Mouse (Mus musculus) embryonic facial prominence, embryonic 10.5 days (tissue): ENCODE measurements around the gene Nelfcd. TPM values are rescaled to one million over a fixed set of nuclear protein-coding genes. Genes with fewer than 3 reads are reported as not detected.
A peak's percentile ranks its signal among the peaks of the same experiment; 100 is the strongest.

Experiments
- DNase-seq: peaks from one replicate; pipeline ENCODE4 v3.0.0-alpha.2; 2017; ENCODE audit warnings: low spot score
- H3K27ac ChIP-seq: fragments of 300-500 bp; sonication (generic); replicated peaks from 2 replicates; pipeline ENCODE4 v1.5.1; 2016; ENCODE audit warnings: mild to moderate bottlenecking
- H3K27me3 ChIP-seq: fragments of 300-500 bp; sonication (generic); replicated peaks from 2 replicates; pipeline ENCODE4 v1.6.1; 2016; ENCODE audit warnings: low read depth, mild to moderate bottlenecking; ENCODE audit not compliant: poor library complexity, severe bottlenecking
- H3K36me3 ChIP-seq: fragments of 300-500 bp; sonication (generic); replicated peaks from 2 replicates; pipeline ENCODE4 v1.6.1; 2016; ENCODE audit warnings: mild to moderate bottlenecking, moderate library complexity
- H3K4me1 ChIP-seq: fragments of 300-500 bp; sonication (generic); 2 replicates; pipeline ENCODE4 v1.6.1; 2016
- H3K4me3 ChIP-seq: fragments of 300-500 bp; sonication (generic); 2 replicates; pipeline ENCODE4 v1.5.1; 2016; ENCODE audit warnings: mild to moderate bottlenecking, moderate library complexity
- H3K9me3 ChIP-seq: fragments of 300-500 bp; sonication (generic); 2 replicates; pipeline ENCODE4 v1.6.1; 2016; ENCODE audit warnings: mild to moderate bottlenecking
- WGBS: fragments of 180-500 bp; shearing (Covaris S2); methylation state at CpG from one replicate; pipeline ENCODE4 v1.1.7; 2016; 5-methylcytosine and 5-hydroxymethylcytosine counted together
- polyA plus RNA-seq: library from polyadenylated mRNA; unstranded; fragments of >200 nt; fragmentation: Nextera tagmentation; extraction: Ambion mirVana; gene quantifications from 2 replicates; pipeline ENCODE4 v1.2.1, GENCODE M21; 2016

Nelfcd gene
- 195 and 208 TPM in 2 replicates for polyA plus RNA-seq

DNA sequence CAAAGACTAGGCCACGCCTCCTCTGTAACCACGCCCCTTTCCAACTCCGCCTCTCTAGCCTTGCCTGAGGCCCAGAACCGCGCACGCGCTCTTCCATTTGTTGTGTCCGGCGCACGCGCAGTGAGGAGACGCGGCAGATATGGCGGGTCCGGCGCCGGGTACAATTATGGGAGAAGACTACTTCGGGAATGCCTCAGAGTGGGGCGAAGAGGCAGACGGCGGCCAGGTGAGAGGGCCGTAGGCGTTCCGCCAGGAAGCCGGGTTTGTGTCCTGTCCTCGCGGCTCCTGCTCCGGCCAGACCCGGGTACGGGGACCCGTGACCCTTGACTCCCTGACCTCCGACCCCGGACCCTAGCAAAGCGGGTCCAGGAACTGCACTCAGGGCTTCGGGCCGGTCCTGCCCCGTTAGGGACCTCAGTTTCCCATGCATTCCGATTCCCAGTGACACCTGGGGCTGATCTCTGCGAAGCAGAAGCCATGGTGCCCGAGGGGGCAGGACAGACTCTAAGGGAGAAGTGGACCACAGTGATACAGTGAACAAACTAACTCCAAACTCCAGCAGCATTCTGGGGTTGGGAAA lies at the start of gene Nelfcd:
Gene Nelfcd (plus strand): TSS at position 74 of the 580 bp plus-strand sequence.
- peak; percentile 97 for DNase-seq
- no peaks in the 10 kb centered on the region for H3K9me3 ChIP-seq
- peaks cover 12% of the 10 kb centered on the region for H3K4me1 ChIP-seq
- peak within 1 kb of the TSS; percentile 92 for H3K27ac ChIP-seq
- H3K27me3 ChIP-seq = no peaks in the 10 kb centered on the region
- H3K36me3 ChIP-seq = peaks cover 36% of the 10 kb centered on the region
- peak within 1 kb of the TSS; percentile 71 for H3K4me3 ChIP-seq
- under 1% methylated on average over 40 of the region's 40 CpGs for WGBS

GRCm38 (mm10) chr2:174366571-174366970 lies 49.0 kb upstream of the Nelfcd start:
- Histone ChIP-seq H3K27ac (no peak overlapping the region), H3K4me1 (no peaks in the 10 kb centered on the region), H3K4me3 (no peak overlapping the region), H3K36me3 (no peaks in the 10 kb centered on the region), H3K9me3 (no peaks in the 10 kb centered on the region), H3K27me3 (no peaks in the 10 kb centered on the region)
- 88% methylated on average over 10 of the region's 10 CpGs for WGBS
- DNase-seq = no peak

- H3K36me3 ChIP-seq = no peaks in the 10 kb centered on the region
- H3K9me3 ChIP-seq = no peaks in the 10 kb centered on the region
- no peaks in the 10 kb centered on the region for H3K27me3 ChIP-seq
- no peak overlapping the region for H3K27ac ChIP-seq
- DNase-seq = no peak
- 83% methylated on average over 9 of the region's 9 CpGs for WGBS
- no peaks in the 10 kb centered on the region for H3K4me1 ChIP-seq
- H3K4me3 ChIP-seq = no peak overlapping the region
Observed at GRCm38 (mm10) chr2:174381021-174381420, 34.6 kb upstream of the Nelfcd start.

GRCm38 (mm10) chr2:174391936-174392335 lies 23.7 kb upstream of the Nelfcd start:
- no peak for DNase-seq
- H3K4me1 ChIP-seq = peaks cover 5% of the 10 kb centered on the region; the same call in 1 of the 2 replicates
- H3K36me3 ChIP-seq = no peaks in the 10 kb centered on the region
- H3K27me3 ChIP-seq = no peaks in the 10 kb centered on the region
- 87% methylated on average over 3 of the region's 3 CpGs for WGBS
- no peak overlapping the region for H3K4me3 ChIP-seq
- H3K27ac ChIP-seq = no peak overlapping the region
- H3K9me3 ChIP-seq = no peaks in the 10 kb centered on the region

- no peaks in the 10 kb centered on the region for H3K27me3 ChIP-seq
- no peak overlapping the region for H3K4me3 ChIP-seq
- no peak for DNase-seq
- no peaks in the 10 kb centered on the region for H3K9me3 ChIP-seq
- peaks cover 5% of the 10 kb centered on the region; the same call in 1 of the 2 replicates for H3K4me1 ChIP-seq
- H3K36me3 ChIP-seq = no peaks in the 10 kb centered on the region
- WGBS = 60% methylated on average over 9 of the region's 9 CpGs
- no peak overlapping the region for H3K27ac ChIP-seq
Observed at GRCm38 (mm10) chr2:174392554-174392953, 23.1 kb upstream of the Nelfcd start.

- Histone ChIP-seq H3K4me1 (peaks cover 5% of the 10 kb centered on the region; the same call in 1 of the 2 replicates), H3K9me3 (no peaks in the 10 kb centered on the region), H3K27ac (no peak overlapping the region), H3K36me3 (no peaks in the 10 kb centered on the region), H3K27me3 (no peaks in the 10 kb centered on the region), H3K4me3 (no peak overlapping the region)
- 81% methylated on average over 5 of the region's 5 CpGs for WGBS
- DNase-seq = no peak
Observed at GRCm38 (mm10) chr2:174393383-174393782, 22.2 kb upstream of the Nelfcd start.

DNA sequence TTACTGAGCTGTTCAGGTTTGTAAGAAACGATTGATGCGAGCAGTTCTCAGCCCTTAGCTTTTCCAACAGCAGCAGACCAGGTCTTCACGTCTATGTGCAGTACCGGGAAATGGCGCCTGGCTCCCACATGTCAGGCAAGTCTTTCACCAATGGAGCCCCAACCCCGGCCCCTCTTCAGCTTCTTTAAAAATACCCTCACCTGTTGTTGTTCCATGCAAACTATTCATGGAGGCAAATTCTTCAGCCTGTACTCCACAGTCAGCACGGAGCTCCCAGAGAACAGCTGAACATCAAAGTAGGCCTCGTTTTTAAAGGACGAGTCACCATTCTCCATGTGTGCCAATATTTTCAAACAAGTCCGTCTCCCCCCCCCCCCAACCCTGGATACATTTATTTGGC lies 19.0 kb upstream of the Nelfcd start:
- Histone ChIP-seq H3K27me3 (no peaks in the 10 kb centered on the region), H3K4me3 (no peak overlapping the region), H3K9me3 (no peaks in the 10 kb centered on the region), H3K4me1 (peaks cover 5% of the 10 kb centered on the region; the same call in 1 of the 2 replicates), H3K27ac (no peak overlapping the region), H3K36me3 (no peaks in the 10 kb centered on the region)
- DNase-seq = no peak
- 88% methylated on average over 10 of the region's 10 CpGs for WGBS

DNA sequence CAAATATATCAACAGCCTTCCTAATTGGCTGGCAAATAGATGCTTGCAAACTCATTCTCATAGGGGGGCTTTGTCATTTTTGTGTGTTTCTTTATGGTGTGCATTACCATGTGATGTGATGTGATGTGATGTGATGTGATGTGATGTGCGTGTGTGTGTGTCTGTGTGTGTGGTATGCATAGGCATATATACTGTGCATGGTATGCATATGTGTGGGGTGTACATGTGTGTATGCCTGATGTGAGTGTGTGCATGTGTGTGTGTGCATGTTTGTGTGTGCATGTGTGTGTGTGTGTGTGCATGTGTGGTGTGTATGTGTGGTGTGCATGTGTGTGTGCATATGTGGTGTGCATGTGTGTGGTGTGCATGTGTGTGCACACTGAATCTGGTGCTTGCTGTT lies 18.5 kb upstream of the Nelfcd start:
- 87% methylated on average over 1 of the region's 1 CpGs for WGBS
- Histone ChIP-seq H3K27me3 (no peaks in the 10 kb centered on the region), H3K27ac (no peak overlapping the region), H3K4me3 (no peak overlapping the region), H3K9me3 (no peaks in the 10 kb centered on the region), H3K4me1 (peaks cover 5% of the 10 kb centered on the region; the same call in 1 of the 2 replicates), H3K36me3 (no peaks in the 10 kb centered on the region)
- no peak for DNase-seq

DNA sequence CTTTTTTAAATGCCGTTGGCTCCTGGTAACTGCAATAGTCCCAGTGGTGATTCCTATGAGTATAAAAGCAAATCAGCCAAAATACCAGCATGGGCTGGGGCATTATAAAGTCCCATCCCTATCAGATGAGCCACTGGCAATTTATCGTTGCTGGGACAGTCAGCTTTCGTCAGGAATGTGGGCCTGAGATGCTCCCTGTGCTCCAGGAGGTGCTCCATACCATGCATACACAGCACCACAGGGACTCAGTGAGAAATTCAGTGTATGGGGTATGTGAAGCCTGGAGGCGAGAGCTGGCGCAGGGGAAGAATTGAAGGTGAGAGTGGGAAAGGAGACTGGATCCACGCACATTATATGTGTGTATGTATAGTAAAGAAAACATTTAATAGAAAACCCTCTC lies 17.7 kb upstream of the Nelfcd start:
- H3K36me3 ChIP-seq = no peaks in the 10 kb centered on the region
- 91% methylated on average over 6 of the region's 6 CpGs for WGBS
- no peaks in the 10 kb centered on the region for H3K4me1 ChIP-seq
- H3K27ac ChIP-seq = no peak overlapping the region
- H3K9me3 ChIP-seq = no peaks in the 10 kb centered on the region
- no peak for DNase-seq
- no peaks in the 10 kb centered on the region for H3K27me3 ChIP-seq
- H3K4me3 ChIP-seq = no peak overlapping the region

GRCm38 (mm10) chr2:174400396-174400795 lies 15.2 kb upstream of the Nelfcd start:
- DNase-seq = no peak
- Histone ChIP-seq H3K4me3 (no peak overlapping the region), H3K4me1 (no peaks in the 10 kb centered on the region), H3K9me3 (no peaks in the 10 kb centered on the region), H3K36me3 (no peaks in the 10 kb centered on the region), H3K27me3 (no peaks in the 10 kb centered on the region), H3K27ac (no peak overlapping the region)
- 80% methylated on average over 4 of the region's 4 CpGs for WGBS

DNA sequence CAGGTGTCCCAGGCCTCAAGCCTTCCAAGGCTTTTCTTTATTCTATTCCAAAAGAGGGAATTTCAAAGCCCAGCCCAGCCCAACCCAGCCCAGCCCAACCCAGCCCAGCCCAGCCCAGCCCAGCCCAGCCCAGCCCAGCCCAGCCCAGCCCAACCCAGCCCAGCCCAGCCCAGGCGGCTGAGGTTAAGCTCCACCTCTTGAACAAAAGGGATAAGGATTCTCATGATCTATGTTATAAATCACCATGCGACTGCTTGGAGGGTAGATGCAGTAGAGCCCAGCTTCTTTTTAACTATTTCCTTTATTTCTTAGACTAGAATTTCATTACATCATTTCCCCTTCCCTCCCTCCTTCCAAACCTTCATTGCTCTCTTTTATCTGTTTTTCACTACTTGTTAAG lies 5.4 kb upstream of the Nelfcd start:
- 51% methylated on average over 2 of the region's 2 CpGs for WGBS
- no peak for DNase-seq

DNA sequence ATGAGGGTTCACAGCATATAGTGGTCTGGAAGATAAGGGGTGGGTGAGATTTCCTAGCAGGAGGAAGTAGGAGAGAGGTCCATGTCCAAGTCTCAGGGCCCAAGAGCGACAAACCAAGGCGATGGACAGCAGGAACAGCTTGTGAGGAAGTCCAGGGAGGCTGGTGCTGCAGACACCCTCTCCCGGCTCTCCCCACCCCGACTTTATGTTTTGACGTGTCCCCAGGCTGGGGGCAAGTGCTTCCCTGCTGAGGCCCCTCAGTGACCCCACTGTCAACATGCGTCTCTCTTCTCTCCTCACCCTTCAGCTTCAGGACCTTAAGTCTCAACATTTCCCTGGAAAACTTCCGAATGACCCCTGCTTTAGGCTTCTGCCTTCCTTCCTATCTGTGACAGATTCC lies 2.5 kb upstream of the Nelfcd start:
- peaks cover 12% of the 10 kb centered on the region for H3K4me1 ChIP-seq
- 74% methylated on average over 7 of the region's 7 CpGs for WGBS
- no peaks in the 10 kb centered on the region for H3K9me3 ChIP-seq
- H3K27ac ChIP-seq = no peak overlapping the region
- H3K36me3 ChIP-seq = peaks cover 11% of the 10 kb centered on the region
- H3K27me3 ChIP-seq = no peaks in the 10 kb centered on the region
- DNase-seq = no peak
- H3K4me3 ChIP-seq = no peak overlapping the region

More for the DNA sequence above, 5.4 kb upstream of the Nelfcd start:
- Histone ChIP-seq H3K27me3 (no peaks in the 10 kb centered on the region), H3K9me3 (no peaks in the 10 kb centered on the region), H3K4me1 (no peaks in the 10 kb centered on the region), H3K27ac (no peak overlapping the region), H3K4me3 (no peak overlapping the region), H3K36me3 (no peaks in the 10 kb centered on the region)

DNA sequence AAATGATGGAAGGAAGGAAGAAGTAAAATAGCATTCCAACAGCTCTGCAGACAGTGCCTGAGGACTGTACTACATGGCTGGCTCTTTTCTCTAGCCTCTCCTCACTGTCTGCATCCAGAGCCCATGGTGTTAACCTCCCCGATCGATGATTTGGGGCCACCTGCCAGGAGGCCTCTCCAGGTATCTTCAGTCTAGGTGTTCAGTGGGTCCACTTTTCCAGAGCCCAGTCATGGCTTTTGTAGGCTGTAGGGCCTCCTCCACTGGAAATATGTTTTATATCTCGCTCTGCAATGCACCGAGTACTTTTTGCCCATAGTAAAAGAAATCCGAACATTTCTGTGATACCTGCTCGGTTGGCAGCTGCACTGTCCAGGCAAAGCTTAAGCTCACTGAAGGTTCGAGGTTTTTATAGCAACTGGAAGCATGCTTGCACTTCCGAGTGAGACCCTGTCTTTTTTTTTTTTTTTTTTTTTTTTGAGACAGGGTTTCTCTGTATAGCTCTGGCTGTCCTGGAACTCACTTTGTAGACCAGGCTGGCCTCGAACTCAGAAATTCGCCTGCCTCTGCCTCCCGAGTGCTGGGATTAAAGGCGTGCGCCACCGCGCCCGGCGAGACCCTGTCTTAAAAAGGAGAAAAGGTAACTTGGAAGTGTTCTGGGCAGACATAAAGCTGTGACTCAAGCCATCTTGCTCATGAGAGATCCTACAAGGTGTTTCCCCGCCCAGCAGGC lies 438 bp upstream of the Nelfcd start:
- H3K36me3 ChIP-seq = peaks cover 30% of the 10 kb centered on the region
- DNase-seq = no peak
- WGBS = 44% methylated on average over 18 of the region's 18 CpGs
- peak overlapping the region; percentile 71 for H3K4me3 ChIP-seq
- peaks cover 12% of the 10 kb centered on the region for H3K4me1 ChIP-seq
- no peaks in the 10 kb centered on the region for H3K27me3 ChIP-seq
- H3K27ac ChIP-seq = peak overlapping the region; percentile 92
- no peaks in the 10 kb centered on the region for H3K9me3 ChIP-seq
